Mouse (Mus musculus): ENCODE data around the gene Slc2a9.

DNA sequence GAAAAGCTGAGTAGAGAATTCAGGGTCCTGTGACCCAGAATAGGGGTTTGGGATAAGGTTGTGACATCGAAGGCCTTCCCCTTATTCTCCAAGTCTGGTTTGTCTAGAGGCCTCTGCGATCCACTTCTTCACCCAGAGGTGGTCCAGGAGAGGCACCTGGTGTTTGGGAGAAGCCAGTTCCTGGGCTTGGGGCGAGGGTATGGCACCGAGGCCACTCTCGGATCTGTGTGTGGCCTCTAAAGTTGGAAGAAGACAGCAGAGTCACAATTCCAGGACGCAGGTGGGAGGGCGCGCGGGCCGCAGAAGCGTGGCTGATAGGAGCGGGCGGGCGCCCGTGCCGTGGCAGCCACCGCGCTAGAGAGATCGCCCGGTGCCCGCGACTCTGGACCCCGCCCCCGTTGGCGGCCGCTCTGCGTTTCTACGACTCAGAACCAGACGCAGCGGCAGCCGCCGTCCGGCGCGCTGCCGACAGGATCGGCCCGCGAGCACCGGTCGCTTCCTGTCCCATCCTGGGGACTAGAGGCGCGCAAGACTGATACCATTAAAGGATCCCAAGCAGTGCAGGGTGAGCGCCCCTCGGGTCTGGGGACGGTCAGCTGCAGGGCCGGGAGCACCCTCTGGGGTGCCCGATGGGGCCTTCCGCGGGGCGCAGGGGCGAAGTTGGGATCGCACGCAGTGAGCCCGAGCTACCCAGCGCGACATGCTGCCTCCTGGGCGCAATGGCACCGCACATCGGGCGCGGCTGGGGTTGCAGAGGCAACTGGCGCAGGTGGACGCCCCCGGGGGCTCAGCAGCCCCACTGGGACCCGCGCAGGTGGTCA, 183.8 kb downstream of the Slc2a9 start, which contains the start of gene Drd5:
- TF ChIP-seq CTCF (conservative IDR thresholded peaks at IDR 0.05; ENCODE audit: insufficient read depth, insufficient read length, low read depth, low read length) (no peak), POLR2A (IDR thresholded peaks at IDR 0.05; ENCODE audit: low read depth, low read length) (no peak)

All from kidney, adult 2 months (tissue).